Mouse (Mus musculus): ENCODE measurements around the gene Cnr1.

DNA sequence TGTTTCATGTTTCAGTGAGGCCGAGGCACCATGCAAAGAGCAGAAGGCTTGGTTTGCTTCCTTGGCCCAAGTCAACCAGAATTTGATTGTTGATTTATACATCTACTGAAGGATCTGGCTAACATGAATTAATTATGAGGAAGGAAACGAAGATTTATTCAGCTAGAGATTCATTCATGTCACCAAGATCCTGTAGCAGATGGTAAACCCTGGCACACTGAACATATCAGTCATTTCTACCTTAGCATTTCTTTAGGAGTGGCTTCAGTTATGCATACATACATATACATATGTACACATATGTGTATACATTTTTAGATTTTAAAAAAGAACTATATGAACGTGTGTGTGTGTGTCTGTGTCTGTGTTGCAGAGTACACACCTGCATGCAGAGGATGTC is 34.1 kb downstream of the Cnr1 start:
- TF ChIP-seq CTCF (conservative IDR thresholded peaks at IDR 0.05; ENCODE audit: insufficient read depth, insufficient read length, low read depth, low read length) = no peak
- TF ChIP-seq POLR2A (IDR thresholded peaks at IDR 0.05; ENCODE audit: low read depth, low read length) = no peak
